Mouse (Mus musculus): ENCODE measurements at regions not wholly inside any gene's neighbourhood (a gene's known extent, or its start where the extent isn't known, plus 50 kb on each side); places are given as distances from the start of the nearest gene placed in this dataset.

DNA sequence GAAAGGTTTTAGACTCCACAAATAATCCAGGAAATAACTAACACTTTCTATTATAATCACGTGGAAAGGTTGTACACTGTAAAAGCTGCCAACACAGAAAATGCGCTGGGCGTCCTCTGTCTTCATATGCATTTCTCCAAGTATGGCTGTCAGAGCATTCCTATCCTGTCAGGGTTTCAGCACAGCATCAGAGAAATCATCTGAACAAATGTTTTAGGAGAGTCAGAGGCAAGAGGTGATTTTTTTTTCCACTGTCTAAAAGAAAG lies 62.5 kb upstream of the Adamts3 start:
- TF ChIP-seq POLR2A (IDR thresholded peaks at IDR 0.05; ENCODE audit: insufficient read depth, low read depth, low read length) = no peak
- TF ChIP-seq EP300 (IDR thresholded peaks at IDR 0.05; ENCODE audit: insufficient read depth, low read depth, low read length) = no peak

Data from heart, adult 2 months (tissue).